Mouse (Mus musculus): ENCODE measurements around the gene Gm49721. TPM values are rescaled to one million over a fixed set of nuclear protein-coding genes. Genes with fewer than 3 reads are reported as not detected.
"Not testable (repeated sequence)": the region's sequence is repeated elsewhere in the genome, so short reads cannot be mapped to it uniquely, and the experiment has no call there.

Gene Gm49721
- polyA plus RNA-seq, 1 experiment from 2014 or later, result 0.45 TPM

- DNase-seq (ENCODE audit: low spot score), result not testable (repeated sequence)
- WGBS, result 82% methylated on average over 4 of the region's 4 CpGs
Measured at GRCm38 (mm10) chr17:6962936-6963335, 15.8 kb upstream of the Gm49721 start.

DNA sequence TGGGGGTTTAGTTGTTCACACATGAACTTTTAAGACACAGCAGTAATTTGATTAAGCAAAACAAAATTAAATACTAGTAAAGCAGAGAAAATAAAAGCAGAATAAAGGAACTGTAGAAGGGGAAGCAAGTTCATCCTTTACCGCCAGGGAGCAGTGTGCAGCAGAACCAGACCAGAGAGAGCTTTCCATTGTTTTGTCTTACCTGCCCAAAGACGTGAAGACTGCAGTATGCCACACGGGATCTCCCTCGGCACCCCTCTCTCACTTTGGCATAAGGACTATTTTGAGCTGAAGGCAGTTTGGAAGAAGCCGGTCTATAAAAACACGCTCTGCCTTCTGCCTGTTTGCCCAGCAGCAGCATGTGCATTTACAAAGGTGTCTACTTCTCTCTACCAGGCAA lies 13.3 kb upstream of the Gm49721 start:
- H3K36me3 ChIP-seq; H3K27me3 ChIP-seq (ENCODE audit: low read depth, poor library complexity, severe bottlenecking); H3K4me1 ChIP-seq; H3K4me3 ChIP-seq; H3K9me3 ChIP-seq (replicated peaks); H3K27ac ChIP-seq: not testable (repeated sequence)
- peak; percentile 38 for DNase-seq (ENCODE audit: low spot score)
- 17% methylated on average over 6 of the region's 6 CpGs for whole genome bisulfite sequencing

More at GRCm38 (mm10) chr17:6962936-6963335, 15.8 kb upstream of the Gm49721 start:
- not testable (repeated sequence) for H3K27ac ChIP-seq; H3K27me3 ChIP-seq (ENCODE audit: low read depth, poor library complexity, severe bottlenecking); H3K4me1 ChIP-seq; H3K4me3 ChIP-seq; H3K36me3 ChIP-seq; H3K9me3 ChIP-seq (replicated peaks)

DNA sequence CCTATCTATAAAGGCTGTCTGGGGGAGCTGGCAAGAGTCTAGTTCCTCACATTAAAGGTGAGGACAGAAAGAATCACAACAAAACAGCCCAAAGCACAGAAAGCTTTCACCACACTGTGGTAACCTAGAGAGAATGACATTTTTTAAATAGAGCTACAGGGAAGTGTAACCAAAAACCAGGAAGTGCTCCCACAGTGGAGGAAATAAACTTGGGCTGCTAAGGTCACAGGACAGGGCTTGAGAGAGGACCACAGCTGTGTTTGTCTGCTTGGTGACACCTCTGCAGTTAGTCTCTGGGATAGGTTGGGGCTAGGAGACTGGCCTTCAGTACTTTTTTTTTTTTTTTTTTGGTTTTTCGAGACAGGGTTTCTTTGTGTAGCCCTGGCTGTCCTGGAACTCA lies 11.0 kb upstream of the Gm49721 start:
- not testable (repeated sequence) for H3K4me1 ChIP-seq; H3K27ac ChIP-seq; DNase-seq (ENCODE audit: low spot score); H3K4me3 ChIP-seq; H3K36me3 ChIP-seq; H3K9me3 ChIP-seq (replicated peaks); H3K27me3 ChIP-seq (ENCODE audit: low read depth, poor library complexity, severe bottlenecking)
- 29% methylated on average over 1 of the region's 1 CpGs for WGBS

DNA sequence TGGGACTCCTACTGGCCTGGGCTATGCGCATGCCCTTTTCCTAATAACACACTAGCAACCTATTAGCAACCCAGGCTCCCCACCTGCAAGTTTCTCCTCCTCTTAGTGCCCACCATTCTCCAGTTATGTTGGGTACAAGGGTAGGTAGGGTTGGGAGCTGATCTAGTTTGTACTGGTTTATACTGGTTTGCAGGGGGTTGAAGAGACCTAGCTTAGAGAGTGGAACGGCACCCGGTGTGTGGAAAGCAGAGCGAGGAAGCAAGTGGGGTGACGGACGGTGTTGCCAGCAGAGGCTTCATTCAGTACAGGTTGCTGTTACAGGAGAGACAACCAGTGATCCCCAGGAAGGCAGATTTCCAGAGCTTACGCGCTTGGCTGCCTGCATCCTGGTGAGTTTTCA lies 8.4 kb upstream of the Gm49721 start, which contains the start of gene Rnaset2b:
TSS of gene Rnaset2b (plus strand) at position 301 of the 400 bp plus-strand sequence.
- not testable (repeated sequence) for H3K4me3 ChIP-seq; H3K4me1 ChIP-seq; H3K27ac ChIP-seq; DNase-seq (ENCODE audit: low spot score); H3K27me3 ChIP-seq (ENCODE audit: low read depth, poor library complexity, severe bottlenecking); H3K36me3 ChIP-seq; H3K9me3 ChIP-seq (replicated peaks)
- 100% methylated on average over 1 of the region's 8 CpGs for WGBS

DNA sequence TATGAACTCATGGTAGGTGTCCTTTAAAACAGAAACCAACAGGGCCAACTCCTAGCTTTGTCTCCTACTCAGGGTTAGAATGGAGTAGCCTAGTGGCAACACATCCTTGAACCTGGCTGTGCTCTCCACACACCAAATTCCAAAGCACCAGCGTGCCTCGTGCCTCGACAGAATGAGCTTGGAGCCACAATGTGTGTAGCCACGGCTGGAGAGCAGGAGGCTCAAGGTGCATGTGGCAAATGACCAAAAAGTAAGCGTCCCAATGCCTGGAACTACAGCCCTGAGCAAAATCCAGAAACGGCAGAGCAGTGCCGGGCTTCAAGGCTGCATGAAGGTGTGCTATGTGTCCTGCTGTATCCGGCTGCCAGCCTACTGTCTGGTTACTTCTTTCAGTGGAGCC lies 7.5 kb upstream of the Gm49721 start:
- 84% methylated on average over 8 of the region's 8 CpGs for WGBS
- H3K27me3 ChIP-seq (ENCODE audit: low read depth, poor library complexity, severe bottlenecking); H3K9me3 ChIP-seq (replicated peaks); H3K27ac ChIP-seq; H3K36me3 ChIP-seq; H3K4me3 ChIP-seq; H3K4me1 ChIP-seq; DNase-seq (ENCODE audit: low spot score): not testable (repeated sequence)

DNA sequence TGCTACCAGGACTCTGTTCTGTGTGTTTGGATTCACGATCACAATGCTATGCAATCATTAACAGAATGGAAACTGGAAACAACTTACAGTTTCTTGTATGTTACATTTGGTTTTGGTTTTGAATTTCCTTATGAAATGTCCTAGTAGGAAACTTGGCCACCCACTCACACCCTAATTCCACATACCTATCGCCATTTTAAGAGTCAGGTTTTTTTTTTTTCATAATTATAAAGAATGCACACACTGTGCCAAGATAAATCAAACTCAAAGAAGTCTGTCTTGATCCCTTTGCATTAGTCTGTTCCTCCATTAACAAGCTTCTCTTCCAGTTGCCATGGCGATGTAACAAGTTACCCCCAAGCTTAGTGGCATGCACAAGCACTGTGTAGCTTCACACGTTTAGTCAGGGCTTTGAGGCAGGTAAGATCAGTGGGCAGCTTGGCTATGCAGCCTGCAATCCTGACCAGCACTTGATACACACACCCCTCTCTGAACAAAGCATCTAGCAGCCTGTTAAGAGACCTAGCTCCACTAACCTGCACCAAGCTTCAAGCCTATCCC lies 5.8 kb upstream of the Gm49721 start:
- 75% methylated on average over 4 of the region's 4 CpGs for WGBS
- not testable (repeated sequence) for H3K36me3 ChIP-seq; DNase-seq (ENCODE audit: low spot score); H3K27ac ChIP-seq; H3K27me3 ChIP-seq (ENCODE audit: low read depth, poor library complexity, severe bottlenecking); H3K4me1 ChIP-seq; H3K9me3 ChIP-seq (replicated peaks); H3K4me3 ChIP-seq

DNA sequence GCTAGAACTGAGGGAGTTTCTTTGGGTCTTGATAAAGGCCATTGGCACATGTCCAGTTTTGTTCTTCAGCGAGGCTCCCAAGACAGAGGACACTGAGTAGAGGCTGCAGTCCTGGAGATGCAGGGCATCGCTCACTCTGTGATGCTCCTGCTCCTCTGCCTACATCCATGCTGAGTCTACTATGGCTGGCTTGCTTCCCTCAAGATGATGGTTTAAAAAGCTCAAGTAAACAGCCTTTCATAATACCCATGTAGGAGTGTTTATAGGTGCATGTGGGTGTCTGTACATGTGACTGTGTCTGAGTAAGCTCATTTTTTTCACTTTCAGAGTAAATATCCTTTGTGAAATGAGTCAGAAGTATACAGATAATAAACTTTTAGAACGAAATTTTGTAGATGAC lies 3.7 kb upstream of the Gm49721 start:
- 71% methylated on average over 3 of the region's 3 CpGs for WGBS

GRCm38 (mm10) chr17:6979380-6979779 lies 676 bp downstream of the Gm49721 start:
- not testable (repeated sequence) for H3K4me1 ChIP-seq; H3K27me3 ChIP-seq (ENCODE audit: low read depth, poor library complexity, severe bottlenecking); H3K27ac ChIP-seq; DNase-seq (ENCODE audit: low spot score); H3K36me3 ChIP-seq; H3K9me3 ChIP-seq (replicated peaks)
- peak overlapping the region; percentile 54 for H3K4me3 ChIP-seq
- WGBS, result 44% methylated on average over 5 of the region's 5 CpGs

More for the DNA sequence above, 3.7 kb upstream of the Gm49721 start:
- not testable (repeated sequence) for DNase-seq (ENCODE audit: low spot score); H3K9me3 ChIP-seq (replicated peaks); H3K4me3 ChIP-seq; H3K27ac ChIP-seq; H3K27me3 ChIP-seq (ENCODE audit: low read depth, poor library complexity, severe bottlenecking); H3K36me3 ChIP-seq; H3K4me1 ChIP-seq

DNA sequence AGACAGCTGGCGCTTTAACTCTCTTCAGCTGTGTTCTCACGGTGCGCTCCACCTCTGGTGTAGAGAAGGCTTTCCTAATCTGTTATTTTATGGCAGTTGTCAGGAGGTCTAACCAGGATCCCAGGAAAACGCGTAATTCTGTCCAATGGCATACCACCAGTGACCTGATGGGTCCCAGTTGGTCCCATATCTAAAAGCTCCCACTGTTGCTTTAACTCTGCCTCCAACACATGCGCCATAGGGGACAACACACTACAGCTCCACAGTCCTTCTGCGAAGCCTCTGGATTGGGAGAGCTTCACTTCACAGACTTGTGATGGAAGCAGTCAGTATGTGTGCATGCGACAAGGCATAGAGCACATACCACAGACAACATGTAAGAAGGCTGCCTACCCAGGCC lies 1.4 kb downstream of the Gm49721 start:
- not testable (repeated sequence) for H3K9me3 ChIP-seq (replicated peaks); H3K27ac ChIP-seq; H3K27me3 ChIP-seq (ENCODE audit: low read depth, poor library complexity, severe bottlenecking); H3K36me3 ChIP-seq; H3K4me3 ChIP-seq; DNase-seq (ENCODE audit: low spot score); H3K4me1 ChIP-seq
- 91% methylated on average over 5 of the region's 8 CpGs for WGBS

- H3K4me1 ChIP-seq; H3K4me3 ChIP-seq; H3K27ac ChIP-seq; H3K27me3 ChIP-seq (ENCODE audit: low read depth, poor library complexity, severe bottlenecking); DNase-seq (ENCODE audit: low spot score); H3K9me3 ChIP-seq (replicated peaks): not testable (repeated sequence)
- 95% methylated on average over 1 of the region's 1 CpGs for WGBS
- H3K36me3 ChIP-seq, result peaks cover 11% of the 10 kb centered on the region
Measured at GRCm38 (mm10) chr17:6986118-6986517, 7.4 kb downstream of the Gm49721 start.

- not testable (repeated sequence) for H3K4me3 ChIP-seq; H3K27ac ChIP-seq; H3K36me3 ChIP-seq; H3K27me3 ChIP-seq (ENCODE audit: low read depth, poor library complexity, severe bottlenecking); H3K9me3 ChIP-seq (replicated peaks); DNase-seq (ENCODE audit: low spot score); H3K4me1 ChIP-seq
- WGBS, result no CpG with 5 or more reads among the region's 6 CpGs
Measured at GRCm38 (mm10) chr17:6995504-6995903, 16.8 kb downstream of the Gm49721 start.

- not testable (repeated sequence) for DNase-seq (ENCODE audit: low spot score); H3K36me3 ChIP-seq; H3K9me3 ChIP-seq (replicated peaks); H3K27ac ChIP-seq; H3K4me1 ChIP-seq; H3K27me3 ChIP-seq (ENCODE audit: low read depth, poor library complexity, severe bottlenecking); H3K4me3 ChIP-seq
- WGBS, result 86% methylated on average over 8 of the region's 8 CpGs
Measured at GRCm38 (mm10) chr17:6996826-6997225, 18.1 kb downstream of the Gm49721 start.

GRCm38 (mm10) chr17:6997778-6998490 lies 19.2 kb downstream of the Gm49721 start:
- H3K4me3 ChIP-seq; H3K4me1 ChIP-seq; DNase-seq (ENCODE audit: low spot score); H3K36me3 ChIP-seq; H3K9me3 ChIP-seq (replicated peaks); H3K27me3 ChIP-seq (ENCODE audit: low read depth, poor library complexity, severe bottlenecking); H3K27ac ChIP-seq: not testable (repeated sequence)
- WGBS, result 55% methylated on average over 2 of the region's 7 CpGs

All from limb, embryonic 10.5 days (tissue).